Mouse (Mus musculus) kidney, adult 2 months (tissue): ENCODE data around the gene B4galt5.

Experiments
- CTCF ChIP-seq: fragments of 200-500 bp; conservative IDR thresholded peaks from 2 replicates; pipeline ENCODE4 v1.5.1; 2011; ENCODE audit warnings: low read depth, mild to moderate bottlenecking, control low read depth, low read length, moderate library complexity, mixed read lengths; ENCODE audit not compliant: insufficient read depth, insufficient read length
- POLR2A ChIP-seq: fragments of 200-500 bp; IDR thresholded peaks from one replicate; pipeline ENCODE4 v1.6.1; 2011; ENCODE audit warnings: low read depth, low read length, control low read depth

- TF ChIP-seq CTCF (0 out of 2 replicates have a peak, but pooled peaks have one; percentile 1), POLR2A (no peak)
Observed at GRCm38 (mm10) chr2:167332336-167332987, 16.5 kb downstream of the B4galt5 start.
